Mouse (Mus musculus) kidney, adult 2 months (tissue): ENCODE measurements around the gene Oard1.

Experiments used
- CTCF ChIP-seq: fragments of 200-500 bp; conservative IDR thresholded peaks from 2 replicates; pipeline ENCODE4 v1.5.1; 2011; ENCODE audit warnings: low read depth, mild to moderate bottlenecking, control low read depth, low read length, moderate library complexity, mixed read lengths; ENCODE audit not compliant: insufficient read depth, insufficient read length
- POLR2A ChIP-seq: fragments of 200-500 bp; IDR thresholded peaks from one replicate; pipeline ENCODE4 v1.6.1; 2011; ENCODE audit warnings: low read depth, low read length, control low read depth

DNA sequence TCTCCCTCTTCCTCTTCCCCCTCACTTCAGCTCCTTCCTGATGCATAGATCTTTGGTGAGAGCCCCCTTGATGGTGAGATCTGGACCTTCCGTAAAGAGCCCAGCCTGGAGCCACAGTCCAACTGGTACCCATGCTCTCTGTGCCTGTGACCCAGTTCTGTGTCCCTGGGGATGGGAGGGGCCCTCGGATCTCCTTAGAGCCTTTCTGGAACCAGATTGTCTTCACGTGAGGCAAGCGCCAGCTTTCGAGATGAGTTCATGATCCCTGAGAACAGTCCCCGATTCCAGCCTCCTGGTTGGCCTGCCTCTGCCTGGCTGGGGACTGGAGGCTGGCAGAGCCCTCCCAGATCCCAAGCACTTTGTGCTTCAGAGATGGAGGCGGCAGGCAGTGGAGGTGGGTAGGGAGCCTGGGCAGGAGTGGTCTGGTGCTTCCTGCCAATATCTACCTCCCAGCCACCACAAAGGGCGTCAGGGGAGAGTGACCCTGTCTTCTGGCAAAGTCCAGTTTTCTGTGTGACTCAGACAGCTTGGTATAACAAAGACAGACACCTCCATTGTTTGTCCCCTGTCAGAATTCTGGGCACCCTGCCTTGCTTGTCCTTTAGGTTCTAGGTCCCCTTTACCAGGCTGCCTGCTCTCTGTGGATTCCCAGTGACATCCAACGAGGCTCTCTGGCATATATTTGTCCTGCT, 42.1 kb downstream of the Oard1 start:
- TF ChIP-seq CTCF (no peak), POLR2A (no peak)
